Mouse (Mus musculus) thymus, postnatal 25 days (tissue): Measurements from ENCODE around the gene Coq7.
A peak's percentile ranks its signal among the peaks of the same experiment; 100 is the strongest.

Experiments used
- DNase-seq: peaks from one replicate; pipeline ENCODE4 v3.0.0; 2022

Coq7 gene

DNA sequence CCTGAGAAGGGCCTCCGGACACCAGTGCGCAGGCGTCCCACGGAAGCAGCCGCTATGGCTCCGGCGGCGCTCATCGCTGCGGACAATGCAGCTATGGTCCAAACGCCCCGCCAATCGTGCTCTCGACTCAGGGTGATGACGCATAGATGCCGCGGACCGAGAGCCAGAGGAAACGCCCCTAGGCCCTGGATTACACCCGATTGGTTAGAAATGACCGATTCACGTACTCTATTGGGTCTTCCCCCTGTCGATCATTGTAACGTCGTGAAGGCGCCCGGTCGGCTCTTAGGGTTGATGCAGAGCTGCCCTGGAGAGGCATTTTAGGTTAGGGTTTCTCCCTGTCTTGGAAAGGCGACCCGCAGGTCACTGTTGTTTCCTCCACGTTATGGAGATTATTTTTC is at the start of gene Coq7:
Gene Coq7, minus strand, starts transcription at position 179 of the 401 bp plus-strand sequence.
- peak; percentile 94 for DNase-seq

GRCm38 (mm10) chr7:118579938-118580337 is 46.8 kb upstream of the Coq7 start:
- no peak for DNase-seq

- DNase-seq, result no peak
Observed at GRCm38 (mm10) chr7:118578269-118578668, 45.1 kb upstream of the Coq7 start.

DNA sequence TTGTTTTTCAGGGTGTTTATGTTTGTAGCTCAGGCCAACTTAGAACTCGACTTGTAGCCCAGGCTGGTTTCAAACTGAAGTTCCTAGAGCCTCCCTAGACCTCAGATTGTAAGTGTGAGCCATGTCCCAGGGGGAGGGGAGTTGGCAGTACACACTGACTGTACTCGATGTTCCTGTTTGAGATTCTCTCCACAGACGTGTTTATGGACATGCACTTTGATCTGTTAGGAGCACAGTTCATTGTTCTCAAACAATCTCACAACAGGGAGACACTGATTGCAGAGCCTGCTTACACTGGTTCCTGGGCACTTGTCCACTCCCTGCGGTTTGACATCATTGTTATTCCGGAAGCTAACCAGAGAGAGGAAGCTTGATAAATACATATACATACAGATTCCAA is 38.9 kb upstream of the Coq7 start:
- no peak for DNase-seq

DNA sequence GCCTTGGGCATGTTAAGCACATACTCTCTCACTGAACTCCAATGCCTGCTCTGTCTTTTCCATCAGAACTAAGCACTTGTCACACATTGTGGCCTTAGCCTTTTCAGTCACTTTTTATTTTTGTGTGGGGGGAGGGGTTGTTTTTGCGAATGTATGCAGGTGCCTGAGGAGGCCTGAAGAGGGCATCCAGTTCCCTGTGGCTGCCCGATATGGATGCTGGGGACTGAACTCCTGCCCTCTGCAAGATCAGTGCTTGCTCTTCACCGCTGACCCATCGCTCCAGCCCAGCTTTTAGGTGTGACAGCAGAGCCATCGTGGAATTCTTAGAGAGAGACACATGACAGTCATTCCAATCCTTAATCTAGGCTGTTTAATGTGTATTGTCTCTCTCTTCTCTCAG is 38.2 kb upstream of the Coq7 start:
- DNase-seq, result no peak

DNA sequence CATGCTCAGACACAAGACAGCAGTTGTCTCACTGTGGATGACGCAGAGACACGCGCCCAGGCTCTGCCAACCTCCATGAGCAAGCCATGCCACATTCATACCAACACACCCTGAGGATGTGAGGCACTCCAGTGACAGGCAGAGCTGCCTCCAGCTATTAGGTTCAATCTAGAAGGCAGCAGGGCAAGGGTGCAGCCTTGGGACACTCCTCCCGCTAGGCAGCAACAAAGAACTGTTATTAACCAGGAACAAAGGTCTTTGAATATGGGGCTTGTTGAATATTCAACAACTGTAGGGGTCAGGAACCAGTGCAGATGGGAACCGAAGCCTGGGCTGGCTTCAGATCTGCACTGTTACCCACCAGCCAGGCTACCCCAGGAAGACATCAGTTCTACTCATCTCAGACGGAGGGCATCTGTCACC is 36.0 kb upstream of the Coq7 start:
- no peak for DNase-seq

DNA sequence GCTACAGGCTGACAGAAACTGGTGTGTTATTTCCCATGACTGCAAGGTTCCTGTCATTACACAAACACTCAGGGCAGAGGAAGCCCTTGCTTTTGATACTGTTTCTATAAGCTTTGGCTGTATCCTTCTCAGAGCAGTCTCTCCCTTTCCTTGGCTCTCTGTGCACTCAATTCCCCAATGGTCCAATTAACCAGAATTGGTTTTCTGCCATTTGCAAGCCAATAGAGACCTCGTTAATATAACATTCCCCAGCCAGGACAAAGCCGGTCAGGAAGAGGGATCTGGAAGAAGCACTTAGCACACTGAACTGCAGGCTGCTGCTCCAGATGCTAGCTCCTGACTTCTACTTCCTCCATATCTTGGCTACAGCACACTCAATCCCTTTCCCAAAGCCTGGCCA is 21.1 kb upstream of the Coq7 start:
- DNase-seq, result no peak

DNA sequence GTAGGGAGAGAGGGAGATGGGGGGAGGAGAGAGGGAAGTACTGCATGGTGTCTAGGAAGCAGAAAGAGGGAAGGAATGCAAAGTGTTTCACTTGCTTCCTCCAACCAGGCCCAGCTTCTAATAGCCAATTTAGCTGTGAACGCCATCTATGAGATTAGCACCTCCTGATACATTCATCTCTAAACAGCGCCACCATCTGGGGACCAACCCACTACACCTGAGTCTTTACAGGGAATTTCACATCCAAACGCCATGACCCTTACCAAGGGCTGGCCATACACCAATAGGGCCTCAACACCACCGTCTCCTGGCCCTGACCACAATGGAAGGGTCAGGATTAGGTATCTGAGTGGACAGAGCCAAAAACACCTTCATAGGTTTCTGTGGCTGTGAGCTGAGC is 20.7 kb upstream of the Coq7 start:
- DNase-seq, result no peak

GRCm38 (mm10) chr7:118547451-118547850 is 14.3 kb upstream of the Coq7 start:
- peak; percentile 36 for DNase-seq

DNA sequence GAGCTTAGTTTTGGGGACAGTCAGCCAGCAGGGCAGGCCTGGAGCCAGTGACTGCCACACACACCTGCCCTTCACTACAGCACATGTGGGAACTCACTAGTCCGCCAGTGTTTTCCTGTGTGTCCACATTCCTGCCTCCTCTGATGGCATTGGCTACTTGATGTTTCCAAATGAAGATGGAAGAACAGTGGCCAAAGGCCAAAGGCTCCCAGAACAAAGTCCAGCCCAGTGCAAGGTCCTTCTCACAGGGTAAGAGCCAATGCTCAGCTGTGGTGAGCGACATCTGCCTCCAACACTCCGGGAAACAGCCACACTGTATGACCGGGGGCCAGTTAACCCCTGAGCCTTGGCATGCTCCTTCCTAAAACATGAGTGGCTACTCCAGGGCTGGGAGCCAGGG is 11.0 kb upstream of the Coq7 start:
- no peak for DNase-seq

GRCm38 (mm10) chr7:118535076-118535475 is 1.9 kb upstream of the Coq7 start:
- DNase-seq, result no peak

DNA sequence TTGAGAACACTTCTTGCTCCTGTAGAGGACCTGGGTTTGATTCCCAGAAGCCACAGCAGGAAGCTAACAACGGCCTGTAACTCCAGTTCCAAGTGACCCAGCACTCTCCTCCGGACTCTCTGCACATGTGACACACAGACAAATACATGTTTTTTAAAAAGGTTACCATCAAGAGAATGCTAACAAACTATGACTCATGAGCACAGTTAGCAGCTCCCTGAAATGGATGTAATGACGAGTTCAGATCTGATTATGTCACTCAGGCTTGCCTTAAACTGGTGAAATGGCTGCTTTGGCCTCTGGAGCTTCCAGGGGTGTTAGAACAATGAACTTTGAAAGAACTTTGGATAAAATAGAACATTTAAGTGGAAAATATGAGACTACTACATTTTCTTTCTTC is 1.2 kb upstream of the Coq7 start:
- DNase-seq, result no peak

DNA sequence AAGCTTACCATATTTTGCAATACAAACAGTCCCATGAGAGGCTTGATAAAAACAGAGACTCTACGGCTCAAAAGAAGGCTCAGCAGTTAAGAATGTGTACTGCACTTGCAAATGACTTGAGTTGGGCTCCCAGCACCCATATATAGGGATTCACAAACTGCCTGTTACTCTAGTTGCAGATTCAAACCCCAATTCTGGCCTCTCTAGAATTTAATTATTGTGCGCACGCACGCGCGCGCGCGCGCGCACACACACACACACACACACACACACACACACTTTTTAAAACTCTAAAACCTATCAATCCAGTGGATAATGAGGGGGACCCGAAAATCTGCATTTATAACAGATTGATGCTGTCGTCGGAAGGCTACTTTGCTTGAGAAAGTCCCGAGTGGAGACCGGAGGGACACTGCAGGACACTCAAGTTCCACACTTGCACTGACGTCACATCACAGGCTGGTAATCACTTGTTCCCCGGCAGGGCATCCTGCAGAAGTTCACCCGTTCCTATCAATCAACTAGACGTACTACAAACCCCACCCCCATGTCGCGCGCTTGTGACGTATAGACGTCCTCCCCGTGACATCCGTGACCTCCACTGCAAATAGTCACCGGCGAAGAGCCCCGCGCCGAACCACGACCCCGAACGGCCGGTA is 508 bp downstream of the Coq7 start:
- DNase-seq, result peak; percentile 97

DNA sequence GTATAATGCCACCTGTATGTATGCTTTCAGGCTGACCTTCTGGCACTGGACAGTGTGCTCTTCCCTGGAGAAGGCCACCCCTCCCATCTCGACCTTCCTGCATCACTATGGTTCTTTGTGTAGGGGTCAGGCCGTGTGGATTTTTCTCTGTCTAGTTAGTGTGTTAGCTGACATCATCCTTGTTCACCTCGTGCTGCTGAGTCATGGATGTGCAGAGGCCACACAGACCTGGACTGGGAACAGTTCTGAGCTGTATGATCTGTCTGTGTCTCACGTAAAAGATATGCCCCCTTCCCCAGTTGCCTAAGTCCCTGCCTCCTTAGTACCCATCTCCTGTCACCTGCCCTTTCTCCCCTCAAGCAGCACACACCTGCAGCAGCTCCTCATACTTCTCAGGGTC is 6.2 kb downstream of the Coq7 start:
- no peak for DNase-seq

DNA sequence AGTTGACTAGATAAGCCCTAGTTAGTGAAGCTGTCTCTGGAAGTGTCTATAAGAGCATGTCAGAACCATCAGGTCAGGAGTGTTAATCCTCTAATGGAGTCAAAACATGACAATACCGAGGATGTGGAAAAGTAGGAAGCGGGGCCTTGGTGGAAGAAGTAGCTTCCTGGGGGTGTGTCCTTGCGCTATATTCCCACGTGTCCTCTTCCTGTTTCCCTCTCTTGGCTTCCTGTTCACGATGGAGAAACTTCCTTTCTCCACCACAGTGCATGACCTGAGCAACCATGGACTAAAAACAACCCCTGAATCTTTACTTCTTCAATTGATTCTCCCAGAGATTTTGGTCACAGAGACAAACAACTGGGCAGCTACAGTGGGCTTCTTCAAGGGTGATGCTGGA is 11.1 kb downstream of the Coq7 start:
- DNase-seq, result no peak

GRCm38 (mm10) chr7:118519661-118520060 is 13.5 kb downstream of the Coq7 start:
- DNase-seq, result no peak

GRCm38 (mm10) chr7:118518687-118519086 is 14.5 kb downstream of the Coq7 start:
- DNase-seq, result peak; percentile 78

DNA sequence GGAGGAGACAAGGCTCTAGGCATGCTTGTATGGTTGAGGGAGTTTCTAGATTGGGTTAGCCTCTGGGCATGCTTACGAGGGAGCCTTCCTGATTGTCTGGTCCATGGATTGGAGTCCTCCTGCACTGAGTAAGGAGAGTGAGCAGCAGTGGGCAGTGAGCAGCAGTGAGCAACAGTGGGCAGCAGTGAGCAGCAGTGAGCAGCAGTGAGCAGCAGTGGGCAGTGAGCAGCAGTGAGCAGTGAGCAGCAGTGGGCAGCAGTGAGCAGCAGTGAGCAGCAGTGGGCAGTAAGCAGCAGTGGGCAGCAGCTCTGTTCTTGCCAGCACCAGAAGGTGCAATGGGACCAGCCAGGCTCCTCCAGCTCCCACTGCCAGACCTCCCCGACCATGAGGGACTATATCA is 15.3 kb downstream of the Coq7 start:
- DNase-seq, result no peak

DNA sequence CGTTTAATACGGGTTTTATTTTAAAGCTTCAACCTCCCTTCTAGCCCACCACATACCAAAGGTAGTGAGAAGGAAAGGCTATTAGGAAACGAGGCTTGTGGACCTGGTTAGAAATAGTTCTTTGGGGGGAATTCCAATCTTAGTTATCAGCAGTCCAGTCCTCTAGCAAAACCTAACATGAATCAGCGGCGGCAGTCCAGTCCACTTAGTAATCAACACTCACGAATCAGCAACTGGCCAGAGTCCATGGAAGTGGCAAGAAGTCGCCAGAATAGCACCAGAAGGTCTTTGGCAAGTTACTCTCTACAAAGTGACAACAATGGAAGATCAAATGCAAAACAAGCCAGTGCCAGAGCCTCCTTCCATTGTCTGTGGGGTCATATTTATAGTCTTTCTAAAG is 24.6 kb downstream of the Coq7 start:
- DNase-seq, result no peak

DNA sequence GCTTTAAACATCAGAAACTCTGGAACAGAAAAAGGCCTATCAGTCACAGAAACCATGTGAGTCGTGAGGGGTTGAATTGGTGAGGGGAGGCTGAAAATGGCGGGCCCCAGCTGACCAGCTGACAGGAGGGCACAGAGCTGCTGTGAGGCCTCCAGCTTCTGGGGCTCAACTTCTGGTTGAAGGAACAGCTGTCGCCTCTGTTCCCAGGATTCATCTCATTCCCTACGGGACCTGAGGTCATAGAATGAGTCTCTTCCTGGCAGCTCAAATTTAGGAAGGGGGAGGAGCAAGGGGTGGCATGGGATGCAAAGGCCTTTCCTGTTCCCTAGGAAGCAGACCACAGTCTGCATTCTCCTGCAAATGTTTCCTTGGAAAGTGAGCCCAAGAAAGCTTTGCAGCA is 29.3 kb downstream of the Coq7 start:
- DNase-seq, result no peak

GRCm38 (mm10) chr7:118502333-118502732 is 30.8 kb downstream of the Coq7 start:
- DNase-seq, result no peak

GRCm38 (mm10) chr7:118499784-118500435 is 33.2 kb downstream of the Coq7 start:
- DNase-seq, result no peak

DNA sequence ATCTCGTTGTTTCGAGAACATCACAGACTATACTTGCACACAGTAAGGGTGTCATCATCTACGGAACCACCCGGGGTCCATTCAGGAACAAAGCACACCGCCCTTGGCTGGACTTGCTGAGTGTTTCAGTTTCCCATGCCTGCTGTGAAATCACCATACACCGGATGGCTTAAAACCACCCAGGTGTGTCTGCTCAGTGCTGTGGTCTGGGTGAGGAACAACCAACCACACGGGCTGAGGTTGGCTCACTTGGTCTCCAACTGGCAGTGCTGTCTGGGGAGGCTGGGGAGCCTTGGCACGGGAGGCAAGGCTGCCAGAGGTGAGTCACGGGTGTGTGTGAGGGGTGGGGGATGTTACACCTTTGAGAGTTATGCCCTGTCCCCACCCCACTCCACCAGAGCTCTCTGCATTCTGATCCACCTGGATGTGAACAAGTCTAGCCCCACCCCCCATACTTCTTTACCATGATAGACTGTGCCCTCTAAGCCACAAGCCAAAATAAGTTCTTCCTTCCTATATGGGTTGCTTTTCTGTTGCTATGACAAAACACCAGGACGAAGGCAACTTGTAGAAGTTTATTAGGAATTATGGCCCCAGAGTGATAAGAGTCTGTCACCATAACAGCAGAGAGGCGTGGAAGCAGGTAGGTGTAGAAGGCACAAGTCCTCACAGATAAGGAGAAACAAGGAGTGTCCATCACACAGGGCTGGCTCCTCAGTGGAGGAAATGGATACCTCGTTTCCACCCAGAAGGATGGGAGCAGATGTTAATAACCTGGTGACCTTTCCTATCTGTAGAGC is 34.0 kb downstream of the Coq7 start:
- DNase-seq, result no peak
